Mouse (Mus musculus) midbrain, embryonic 11.5 days (tissue): ENCODE results near the gene Igfbp5. TPM values are rescaled to one million over a fixed set of nuclear protein-coding genes. Genes with fewer than 3 reads are reported as not detected.

Source experiments
- ATAC-seq: fragments of 200-750 bp; cut with Nextera tagmentation; 2 replicates; pipeline ENCODE4 v1.8.0; 2017; ENCODE audit warnings: moderate TSS enrichment, moderate library complexity; ENCODE audit not compliant: low FRiP score
- DNase-seq: peaks from one replicate; pipeline ENCODE4 v3.0.0; 2015; ENCODE audit warnings: low spot score; ENCODE audit errors: missing footprints
- H3K27ac ChIP-seq: fragments of 300-500 bp; sonication (generic); 2 replicates; pipeline ENCODE4 v1.5.1; 2014; ENCODE audit warnings: low read depth, low read length
- H3K27me3 ChIP-seq: fragments of 300-500 bp; sonication (generic); 2 replicates; pipeline ENCODE4 v1.6.1; 2014; ENCODE audit warnings: mild to moderate bottlenecking, low read length, moderate library complexity, mixed read lengths; ENCODE audit not compliant: control insufficient read depth, insufficient read depth
- H3K36me3 ChIP-seq: fragments of 300-500 bp; sonication (generic); 2 replicates; pipeline ENCODE4 v1.6.1; 2014; ENCODE audit warnings: mild to moderate bottlenecking, low read length, moderate library complexity, mixed read lengths; ENCODE audit not compliant: control insufficient read depth, insufficient read depth
- H3K4me1 ChIP-seq: fragments of 300-500 bp; sonication (generic); 2 replicates; pipeline ENCODE4 v1.6.1; 2014; ENCODE audit warnings: low read length; ENCODE audit not compliant: control insufficient read depth, insufficient read depth
- H3K4me2 ChIP-seq: fragments of 300-500 bp; sonication (generic); 2 replicates; pipeline ENCODE4 v1.6.1; 2014; ENCODE audit warnings: mild to moderate bottlenecking, moderate library complexity
- H3K4me3 ChIP-seq: fragments of 300-500 bp; sonication (generic); 2 replicates; pipeline ENCODE4 v1.5.1; 2014; ENCODE audit warnings: low read depth, low read length
- H3K9ac ChIP-seq: fragments of 300-500 bp; sonication (generic); 2 replicates; pipeline ENCODE4 v1.6.1; 2014; ENCODE audit warnings: low read length
- H3K9me3 ChIP-seq: fragments of 300-500 bp; sonication (generic); 2 replicates; pipeline ENCODE4 v1.6.1; 2016; ENCODE audit warnings: low read length; ENCODE audit not compliant: control insufficient read depth
- WGBS: fragments of 180-500 bp; shearing (Covaris S2); extraction: QIAGEN DNeasy Blood & Tissue Kit; methylation state at CpG from one replicate; pipeline ENCODE4 v1.1.7; 2014; 5-methylcytosine and 5-hydroxymethylcytosine counted together
- polyA plus RNA-seq: library from polyadenylated mRNA; unstranded; fragments of >200 nt; fragmentation: Nextera tagmentation; extraction: Ambion mirVana; gene quantifications from 2 replicates; pipeline ENCODE4 v1.2.1, GENCODE M21; 2014

The Igfbp5 gene
- polyA plus RNA-seq, 1 experiment from 2014 or later: 24.6 TPM

DNA sequence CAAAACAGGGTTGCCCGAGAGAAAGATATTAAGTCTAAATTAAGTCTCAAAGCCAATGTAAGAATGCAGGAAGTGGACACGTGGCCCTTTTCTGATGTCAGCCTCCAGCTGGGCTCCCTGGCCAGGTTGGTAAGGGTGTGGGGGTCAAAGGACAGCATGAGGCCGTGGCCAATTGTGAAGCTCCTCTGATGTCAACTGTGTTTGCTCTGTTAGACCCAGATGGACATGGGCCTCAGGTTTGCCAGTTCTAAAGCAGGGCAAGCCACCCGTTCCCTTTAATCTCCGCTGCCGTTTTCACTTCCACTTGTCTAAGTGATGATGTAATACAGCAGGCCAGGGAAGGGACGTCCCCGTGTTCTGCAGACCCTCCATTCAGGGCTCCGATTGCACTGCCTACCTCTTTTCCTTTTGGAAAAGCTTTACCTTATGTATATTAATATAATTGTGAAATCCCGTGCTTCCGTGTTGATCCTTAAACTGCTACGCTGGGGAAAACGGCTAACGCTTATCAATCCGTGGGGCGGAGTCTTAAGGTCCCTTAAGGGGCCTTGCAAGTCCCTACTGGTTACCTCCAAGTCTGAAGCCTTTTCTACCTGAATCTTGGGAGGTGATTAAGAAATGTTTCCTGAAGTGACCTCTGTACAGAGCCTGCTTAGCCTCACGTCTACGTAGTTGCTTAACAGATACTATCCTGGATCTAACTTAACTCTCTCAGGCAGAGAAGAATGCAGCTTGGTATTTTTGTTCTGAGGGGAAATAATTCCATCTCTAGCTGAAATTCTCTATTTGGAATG is 31.8 kb downstream of the Igfbp5 start:
- WGBS: 90% methylated on average over 18 of the region's 18 CpGs
- ATAC-seq (no peak), DNase-seq (no peak)
- H3K27ac ChIP-seq: no peak overlapping the region
- no peak overlapping the region for H3K4me2 ChIP-seq
- no peak overlapping the region for H3K9ac ChIP-seq
- no peaks in the 10 kb centered on the region for H3K9me3 ChIP-seq
- H3K4me3 ChIP-seq: no peak overlapping the region
- peaks cover 4% of the 10 kb centered on the region; the same call in 1 of the 2 replicates for H3K36me3 ChIP-seq
- H3K4me1 ChIP-seq: no peaks in the 10 kb centered on the region
- H3K27me3 ChIP-seq: no peaks in the 10 kb centered on the region

DNA sequence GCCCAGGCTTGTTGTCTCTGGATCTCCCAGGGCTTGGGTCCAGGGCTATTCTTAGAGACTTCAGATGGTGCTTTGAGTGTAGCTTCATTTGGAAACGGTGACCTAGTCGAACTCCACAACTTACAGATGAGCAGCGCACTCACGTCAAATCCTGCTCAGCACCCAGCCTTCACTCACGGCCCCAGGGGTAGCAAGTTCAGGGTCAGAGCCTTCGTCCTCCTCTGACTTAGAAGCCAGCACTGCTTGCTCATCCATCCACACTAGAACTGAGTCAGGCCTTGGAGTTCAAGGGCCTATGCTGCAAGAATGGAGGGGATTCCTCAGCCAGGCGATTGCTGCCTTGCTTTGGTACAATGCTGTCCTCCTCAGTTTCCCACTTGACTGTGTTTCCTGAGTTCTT is 34.9 kb downstream of the Igfbp5 start:
- Histone ChIP-seq H3K9ac (no peak overlapping the region), H3K9me3 (no peaks in the 10 kb centered on the region), H3K27ac (no peak overlapping the region), H3K4me2 (no peak overlapping the region), H3K36me3 (peaks cover 13% of the 10 kb centered on the region), H3K4me3 (no peak overlapping the region), H3K4me1 (no peaks in the 10 kb centered on the region), H3K27me3 (no peaks in the 10 kb centered on the region)
- ATAC-seq (no peak), DNase-seq (no peak)
- WGBS: 92% methylated on average over 7 of the region's 7 CpGs

DNA sequence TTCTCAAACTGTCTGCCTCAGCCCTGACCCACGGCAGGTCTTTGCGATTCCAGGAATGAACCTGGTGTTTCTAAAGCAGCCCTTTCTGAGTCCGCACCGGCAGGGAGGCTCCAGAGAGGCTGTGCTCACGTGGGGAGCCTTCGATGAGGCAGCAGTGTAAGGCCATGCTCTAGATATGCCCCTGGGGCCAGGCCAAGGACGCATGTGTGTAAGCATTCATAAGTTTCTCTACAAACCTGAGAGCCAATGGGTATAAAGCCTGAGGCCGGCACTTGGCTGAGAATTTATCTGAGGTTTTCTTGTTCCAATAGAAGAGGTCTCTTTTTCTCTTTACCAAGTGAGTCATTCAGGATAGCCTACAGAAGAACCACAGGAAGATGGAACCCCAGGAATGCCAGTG is 35.3 kb downstream of the Igfbp5 start:
- Histone ChIP-seq H3K4me3 (no peak overlapping the region), H3K4me2 (no peak overlapping the region), H3K27ac (no peak overlapping the region), H3K9me3 (no peaks in the 10 kb centered on the region), H3K4me1 (no peaks in the 10 kb centered on the region), H3K9ac (no peak overlapping the region), H3K36me3 (peaks cover 13% of the 10 kb centered on the region), H3K27me3 (no peaks in the 10 kb centered on the region)
- 82% methylated on average over 8 of the region's 8 CpGs for WGBS
- ATAC-seq (no peak), DNase-seq (no peak)

DNA sequence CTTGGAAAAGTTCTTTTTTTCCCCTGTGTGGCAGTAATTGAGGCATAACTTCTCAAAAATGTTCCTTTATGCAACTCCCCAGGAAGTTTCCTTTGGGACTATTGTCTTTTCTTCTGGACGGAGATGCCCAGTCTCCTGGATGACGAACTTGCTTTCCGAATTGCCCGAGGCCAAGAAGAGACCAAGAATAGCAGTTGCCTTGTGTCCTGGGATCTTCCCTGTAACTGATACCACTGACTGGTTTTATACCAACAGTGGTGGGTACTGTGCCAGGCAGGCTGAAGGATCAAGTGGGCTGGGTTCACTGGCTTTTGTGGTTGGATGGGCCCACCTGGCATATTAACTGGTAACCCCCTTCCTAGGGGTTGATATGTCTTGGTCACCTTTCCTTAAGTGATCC is 41.1 kb downstream of the Igfbp5 start:
- DNase-seq (no peak), ATAC-seq (no peak)
- 87% methylated on average over 4 of the region's 4 CpGs for WGBS
- Histone ChIP-seq H3K27me3 (no peaks in the 10 kb centered on the region), H3K36me3 (peaks cover 31% of the 10 kb centered on the region), H3K4me3 (no peak overlapping the region), H3K9ac (no peak overlapping the region), H3K4me2 (no peak overlapping the region), H3K9me3 (no peaks in the 10 kb centered on the region), H3K27ac (no peak overlapping the region), H3K4me1 (no peaks in the 10 kb centered on the region)

DNA sequence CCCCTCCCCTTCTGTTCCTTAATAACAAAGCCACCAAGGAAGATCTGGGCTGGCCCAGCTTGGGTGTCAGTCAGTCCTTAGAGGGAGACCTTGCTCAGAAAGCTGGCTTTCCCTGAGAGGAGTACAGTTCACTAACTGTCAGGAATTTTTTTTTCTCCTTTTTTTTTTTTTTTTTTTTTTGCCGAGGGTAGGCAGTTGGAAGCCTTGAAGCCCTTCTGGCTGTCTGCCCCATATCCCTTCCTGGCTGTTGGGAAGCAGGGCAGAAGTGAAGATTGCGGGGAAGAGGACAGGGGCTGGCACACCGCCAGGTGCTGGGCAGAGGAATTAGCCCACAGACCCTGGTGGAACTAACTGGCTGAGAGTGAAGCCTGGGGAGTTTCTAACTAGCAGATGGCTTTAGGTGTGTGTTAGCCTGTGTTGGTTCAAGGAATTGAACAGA is 42.0 kb downstream of the Igfbp5 start:
- WGBS: 74% methylated on average over 3 of the region's 3 CpGs
- ATAC-seq (no peak), DNase-seq (no peak)
- Histone ChIP-seq H3K9me3 (no peaks in the 10 kb centered on the region), H3K4me3 (no peak overlapping the region), H3K4me2 (no peak overlapping the region), H3K4me1 (peaks cover 5% of the 10 kb centered on the region), H3K36me3 (peaks cover 31% of the 10 kb centered on the region), H3K27me3 (no peaks in the 10 kb centered on the region), H3K27ac (no peak overlapping the region), H3K9ac (no peak overlapping the region)

DNA sequence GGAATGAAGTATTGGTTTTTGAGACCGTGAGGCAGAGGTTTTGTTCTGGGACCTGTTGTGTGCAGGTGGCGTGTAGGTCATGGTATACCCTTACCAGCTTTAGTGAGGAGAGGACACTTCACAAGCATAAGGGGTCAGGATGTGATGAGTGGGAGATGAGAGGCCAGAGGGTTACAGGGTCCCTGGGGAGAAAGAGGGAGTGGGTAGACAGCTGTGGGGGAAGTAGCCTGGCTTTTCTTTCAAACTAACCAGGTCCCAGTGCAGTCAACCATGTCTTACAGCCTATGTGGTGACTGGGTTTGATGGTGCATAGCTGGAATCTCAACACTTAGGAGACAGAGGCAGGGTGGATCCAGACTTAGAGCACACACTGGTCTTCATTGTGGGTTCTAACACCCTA is 44.2 kb downstream of the Igfbp5 start:
- Histone ChIP-seq H3K27me3 (no peaks in the 10 kb centered on the region), H3K4me1 (peaks cover 16% of the 10 kb centered on the region), H3K36me3 (peaks cover 22% of the 10 kb centered on the region), H3K4me2 (no peak overlapping the region), H3K27ac (no peak overlapping the region), H3K9me3 (no peaks in the 10 kb centered on the region), H3K9ac (no peak overlapping the region), H3K4me3 (no peak overlapping the region)
- DNase-seq: no peak
- WGBS: 98% methylated on average over 2 of the region's 2 CpGs
- ATAC-seq: no peak

DNA sequence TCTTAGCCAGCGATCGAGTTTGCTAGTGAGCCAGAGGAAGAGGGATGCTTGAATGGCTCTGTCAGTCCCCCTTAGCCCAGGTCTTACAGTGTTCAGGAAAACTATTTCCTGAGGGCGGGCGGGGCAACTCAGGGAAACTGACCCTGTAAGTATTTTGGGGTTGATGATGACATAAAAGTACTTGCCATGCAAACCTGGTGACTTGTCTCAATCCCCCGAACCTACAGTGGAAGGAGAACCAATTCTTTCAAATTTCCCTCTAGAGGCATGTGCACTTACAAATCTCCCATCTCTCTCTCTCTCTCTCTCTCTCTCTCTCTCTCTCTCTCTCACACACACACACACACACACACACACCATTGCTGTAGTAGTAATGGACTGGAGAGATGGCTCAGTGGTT is 45.8 kb downstream of the Igfbp5 start:
- H3K9ac ChIP-seq: no peak overlapping the region
- H3K27me3 ChIP-seq: no peaks in the 10 kb centered on the region
- H3K4me1 ChIP-seq: peaks cover 16% of the 10 kb centered on the region
- H3K4me3 ChIP-seq: no peak overlapping the region
- DNase-seq (no peak), ATAC-seq (no peak)
- WGBS: 94% methylated on average over 5 of the region's 5 CpGs
- no peak overlapping the region for H3K27ac ChIP-seq
- H3K9me3 ChIP-seq: no peaks in the 10 kb centered on the region
- H3K4me2 ChIP-seq: no peak overlapping the region
- peaks cover 22% of the 10 kb centered on the region; the same call in 1 of the 2 replicates for H3K36me3 ChIP-seq

DNA sequence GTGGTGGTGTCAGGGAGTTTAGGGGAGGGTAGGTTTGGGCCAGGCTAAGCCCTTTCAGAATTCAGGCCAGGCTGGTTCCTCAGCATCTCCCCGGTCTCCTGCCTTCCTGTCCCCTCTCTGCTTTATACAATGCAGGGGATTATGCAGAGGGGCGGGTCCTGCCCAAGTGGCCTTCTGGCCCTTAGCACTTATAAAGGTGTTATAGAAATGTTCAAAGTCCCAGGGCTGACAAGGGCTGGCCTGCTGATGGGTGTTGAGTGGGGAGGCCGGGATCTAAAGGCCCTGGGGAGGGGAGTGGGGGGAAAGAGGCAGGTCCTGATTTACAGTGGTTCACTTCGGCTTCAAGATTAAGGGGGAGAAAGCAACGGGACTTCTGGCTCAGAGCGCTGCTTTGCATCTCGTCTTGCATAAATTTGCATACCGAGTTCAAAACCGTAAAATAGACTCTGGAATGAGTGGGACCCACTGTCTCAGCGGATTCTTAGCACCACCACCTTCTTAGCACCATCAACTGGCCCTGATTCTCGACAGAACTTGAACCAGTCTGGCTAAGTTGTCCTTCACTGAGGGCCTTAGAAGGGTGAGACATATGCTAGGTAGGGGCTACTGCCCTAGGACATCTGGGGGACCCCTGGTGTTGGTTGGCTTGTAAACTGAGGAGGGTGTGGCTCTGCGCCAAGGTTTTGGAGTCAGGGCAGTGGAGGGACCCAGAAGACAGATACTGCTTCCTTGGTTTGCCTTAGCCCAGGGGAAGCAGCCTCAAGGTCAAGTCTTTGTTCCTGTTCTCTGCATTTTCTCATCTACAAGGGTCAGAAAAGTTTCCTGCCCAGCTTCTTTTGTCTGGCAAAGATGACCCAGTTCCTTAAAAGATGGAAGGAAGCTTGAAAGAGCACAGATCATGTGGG is 47.0 kb downstream of the Igfbp5 start:
- 15% methylated on average over 12 of the region's 12 CpGs for WGBS
- Histone ChIP-seq H3K4me1 (peaks cover 23% of the 10 kb centered on the region), H3K4me2 (peak overlapping the region; percentile 90), H3K9me3 (no peaks in the 10 kb centered on the region), H3K27me3 (no peaks in the 10 kb centered on the region), H3K27ac (peak overlapping the region; percentile 86), H3K4me3 (peak overlapping the region; percentile 69), H3K9ac (peak overlapping the region; percentile 94), H3K36me3 (peaks cover 17% of the 10 kb centered on the region; the same call in 1 of the 2 replicates)
- ATAC-seq (peak; percentile 53), DNase-seq (peak; percentile 91)

DNA sequence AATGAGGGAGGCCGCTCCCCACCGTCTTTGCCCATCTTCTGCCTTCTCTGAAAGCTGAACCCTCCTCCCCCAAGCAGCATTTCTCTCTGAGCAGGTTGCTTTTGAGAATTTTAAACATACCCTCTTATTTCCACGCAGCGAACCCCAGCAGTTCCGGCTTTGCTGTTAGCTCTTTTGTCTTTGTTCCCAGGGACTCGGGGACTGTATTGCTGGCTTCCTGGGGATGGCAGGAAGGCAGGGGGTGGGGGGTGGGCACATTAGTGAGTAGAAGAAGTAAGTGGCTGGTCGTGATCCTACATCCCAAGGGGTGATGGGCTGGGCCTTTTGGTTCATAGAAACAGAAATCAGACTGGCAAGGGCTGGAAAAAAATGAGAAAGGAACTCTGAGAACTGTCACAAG is 47.8 kb downstream of the Igfbp5 start:
- Histone ChIP-seq H3K4me3 (peak overlapping the region; percentile 69), H3K27me3 (no peaks in the 10 kb centered on the region), H3K27ac (peak overlapping the region; percentile 86), H3K9ac (peak overlapping the region; percentile 94), H3K4me1 (peaks cover 23% of the 10 kb centered on the region), H3K36me3 (peaks cover 17% of the 10 kb centered on the region; the same call in 1 of the 2 replicates), H3K4me2 (peak overlapping the region; percentile 90), H3K9me3 (no peaks in the 10 kb centered on the region)
- ATAC-seq: no peak
- DNase-seq: no peak
- under 1% methylated on average over 7 of the region's 7 CpGs for WGBS
